Mouse (Mus musculus): ENCODE data around the gene Vmn2r108. TPM values are rescaled to one million over a fixed set of nuclear protein-coding genes. Genes with fewer than 3 reads are reported as not detected.
"Not testable (repeated sequence)": the region's sequence is repeated elsewhere in the genome, so short reads cannot be mapped to it uniquely, and the experiment has no call there.

Gene Vmn2r108
- polyA plus RNA-seq (2014; fragmentation: Nextera tagmentation; extraction: Ambion mirVana) = not detected in 2 replicates

GRCm38 (mm10) chr17:20481231-20481630, at the start of gene Vmn2r108:
Gene Vmn2r108 (minus strand): TSS chr17:20481331.
- Histone ChIP-seq H3K9me3 (ENCODE audit: control insufficient read depth, low read length) (no peaks in the 10 kb centered on the region), H3K4me1 (replicated peaks; ENCODE audit: control insufficient read depth, insufficient read depth, low read length) (no peaks in the 10 kb centered on the region), H3K27ac (ENCODE audit: low read depth, low read length) (no peak within 1 kb of the TSS), H3K4me2 (replicated peaks; ENCODE audit: low read depth, low read length) (no peak within 1 kb of the TSS), H3K4me3 (ENCODE audit: low read depth, low read length) (no peak within 1 kb of the TSS), H3K36me3 (ENCODE audit: control insufficient read depth, insufficient read depth, low read length) (no peaks in the 10 kb centered on the region), H3K9ac (ENCODE audit: low read depth, low read length) (no peak within 1 kb of the TSS), H3K27me3 (ENCODE audit: control insufficient read depth, insufficient read depth, low read length) (no peaks in the 10 kb centered on the region)
- ATAC-seq (ENCODE audit: low FRiP score) = no peak
- no peak for DNase-seq (ENCODE audit: low spot score)

DNA sequence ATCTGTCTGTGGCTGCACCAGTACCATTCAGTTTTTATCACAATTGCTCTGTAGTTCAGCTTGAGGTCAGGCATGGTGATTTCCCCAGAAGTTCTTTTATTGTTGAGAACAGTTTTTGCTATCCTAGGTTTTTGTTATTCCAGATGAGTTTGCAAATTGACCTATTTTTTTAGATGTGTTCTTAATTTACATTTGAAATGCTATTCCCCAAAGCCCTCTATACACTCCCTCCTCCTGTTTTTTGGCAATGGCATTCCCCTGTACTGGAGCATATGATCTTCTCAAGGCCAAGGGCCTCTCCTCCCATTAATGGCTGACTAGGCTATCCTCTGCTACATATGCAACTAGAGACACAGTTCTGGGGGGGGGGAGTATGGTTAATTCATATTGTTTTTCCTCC, 27.1 kb upstream of the Vmn2r108 start:
- H3K4me1 ChIP-seq (replicated peaks; ENCODE audit: control insufficient read depth, insufficient read depth, low read length); H3K36me3 ChIP-seq (ENCODE audit: control insufficient read depth, insufficient read depth, low read length); H3K4me3 ChIP-seq (ENCODE audit: low read depth, low read length); H3K4me2 ChIP-seq (replicated peaks; ENCODE audit: low read depth, low read length); H3K27ac ChIP-seq (ENCODE audit: low read depth, low read length); H3K9ac ChIP-seq (ENCODE audit: low read depth, low read length); ATAC-seq (ENCODE audit: low FRiP score); H3K9me3 ChIP-seq (ENCODE audit: control insufficient read depth, low read length); H3K27me3 ChIP-seq (ENCODE audit: control insufficient read depth, insufficient read depth, low read length); DNase-seq (ENCODE audit: low spot score): not testable (repeated sequence)

- H3K36me3 ChIP-seq (ENCODE audit: control insufficient read depth, insufficient read depth, low read length) = no peaks in the 10 kb centered on the region
- H3K4me1 ChIP-seq (replicated peaks; ENCODE audit: control insufficient read depth, insufficient read depth, low read length) = no peaks in the 10 kb centered on the region
- ATAC-seq (ENCODE audit: low FRiP score) = no peak
- no peak within 1 kb of the TSS for H3K9ac ChIP-seq (ENCODE audit: low read depth, low read length)
- no peaks in the 10 kb centered on the region for H3K27me3 ChIP-seq (ENCODE audit: control insufficient read depth, insufficient read depth, low read length)
- no peak within 1 kb of the TSS for H3K4me3 ChIP-seq (ENCODE audit: low read depth, low read length)
- DNase-seq (ENCODE audit: low spot score) = no peak
- H3K4me2 ChIP-seq (replicated peaks; ENCODE audit: low read depth, low read length) = no peak within 1 kb of the TSS
- H3K9me3 ChIP-seq (ENCODE audit: control insufficient read depth, low read length) = no peaks in the 10 kb centered on the region
- no peak within 1 kb of the TSS for H3K27ac ChIP-seq (ENCODE audit: low read depth, low read length)
These were observed 16.7 kb upstream of the Vmn2r108 start, which contains the start of gene Vmn1r225 for GRCm38 (mm10) chr17:20497858-20498257. Gene Vmn1r225 (plus strand): TSS chr17:20498158.

GRCm38 (mm10) chr17:20473311-20473710, 7.8 kb downstream of the Vmn2r108 start:
- peak; percentile 17 for DNase-seq (ENCODE audit: low spot score)
- Histone ChIP-seq H3K27me3 (ENCODE audit: control insufficient read depth, insufficient read depth, low read length) (no peaks in the 10 kb centered on the region), H3K36me3 (ENCODE audit: control insufficient read depth, insufficient read depth, low read length) (no peaks in the 10 kb centered on the region), H3K4me3 (ENCODE audit: low read depth, low read length) (no peak overlapping the region), H3K9me3 (ENCODE audit: control insufficient read depth, low read length) (no peaks in the 10 kb centered on the region), H3K27ac (ENCODE audit: low read depth, low read length) (no peak overlapping the region), H3K9ac (ENCODE audit: low read depth, low read length) (no peak overlapping the region), H3K4me2 (replicated peaks; ENCODE audit: low read depth, low read length) (no peak overlapping the region), H3K4me1 (replicated peaks; ENCODE audit: control insufficient read depth, insufficient read depth, low read length) (no peaks in the 10 kb centered on the region)
- no peak for ATAC-seq (ENCODE audit: low FRiP score)
- 78% methylated on average over 3 of the region's 3 CpGs for WGBS

GRCm38 (mm10) chr17:20439263-20439662, 41.9 kb downstream of the Vmn2r108 start:
- Histone ChIP-seq H3K27ac (ENCODE audit: low read depth, low read length) (no peak overlapping the region), H3K4me2 (replicated peaks; ENCODE audit: low read depth, low read length) (no peak overlapping the region), H3K27me3 (ENCODE audit: control insufficient read depth, insufficient read depth, low read length) (no peaks in the 10 kb centered on the region), H3K36me3 (ENCODE audit: control insufficient read depth, insufficient read depth, low read length) (no peaks in the 10 kb centered on the region), H3K4me3 (ENCODE audit: low read depth, low read length) (no peak overlapping the region), H3K9me3 (ENCODE audit: control insufficient read depth, low read length) (no peaks in the 10 kb centered on the region), H3K4me1 (replicated peaks; ENCODE audit: control insufficient read depth, insufficient read depth, low read length) (no peaks in the 10 kb centered on the region), H3K9ac (ENCODE audit: low read depth, low read length) (no peak overlapping the region)
- DNase-seq (ENCODE audit: low spot score) (no peak), ATAC-seq (ENCODE audit: low FRiP score) (no peak)

- Histone ChIP-seq H3K27ac (ENCODE audit: low read depth, low read length) (no peak within 1 kb of the TSS), H3K9ac (ENCODE audit: low read depth, low read length) (no peak within 1 kb of the TSS), H3K9me3 (ENCODE audit: control insufficient read depth, low read length) (no peaks in the 10 kb centered on the region), H3K4me2 (replicated peaks; ENCODE audit: low read depth, low read length) (no peak within 1 kb of the TSS), H3K4me1 (replicated peaks; ENCODE audit: control insufficient read depth, insufficient read depth, low read length) (no peaks in the 10 kb centered on the region), H3K4me3 (ENCODE audit: low read depth, low read length) (no peak within 1 kb of the TSS), H3K36me3 (ENCODE audit: control insufficient read depth, insufficient read depth, low read length) (no peaks in the 10 kb centered on the region), H3K27me3 (ENCODE audit: control insufficient read depth, insufficient read depth, low read length) (no peaks in the 10 kb centered on the region)
- no peak for ATAC-seq (ENCODE audit: low FRiP score)
- 39% methylated on average over 1 of the region's 1 CpGs for WGBS
- DNase-seq (ENCODE audit: low spot score) = no peak
These were observed 67.3 kb downstream of the Vmn2r108 start, which contains the start of gene Vmn1r224 for GRCm38 (mm10) chr17:20413846-20414245. Gene Vmn1r224 (plus strand): TSS chr17:20414146.

Other genes starting within 250 kb of the Vmn2r108 start
- gene Vmn2r105, start 246.3 kb downstream of the Vmn2r108 start, polyA plus RNA-seq (2014; fragmentation: Nextera tagmentation; extraction: Ambion mirVana) = not detected in 2 replicates
- not detected in 2 replicates for gene Vmn2r106, start 195.8 kb downstream of the Vmn2r108 start, polyA plus RNA-seq (2014; fragmentation: Nextera tagmentation; extraction: Ambion mirVana)
- gene Vmn2r107, start 136.1 kb downstream of the Vmn2r108 start, polyA plus RNA-seq (2014; fragmentation: Nextera tagmentation; extraction: Ambion mirVana) = not detected in 2 replicates
- not detected in 2 replicates for gene Vmn1r224, start 67.2 kb downstream of the Vmn2r108 start, polyA plus RNA-seq (2014; fragmentation: Nextera tagmentation; extraction: Ambion mirVana)
- gene Vmn1r225, start 16.8 kb upstream of the Vmn2r108 start, polyA plus RNA-seq (2014; fragmentation: Nextera tagmentation; extraction: Ambion mirVana) = not detected in 2 replicates
- gene Vmn2r109, start 83.4 kb upstream of the Vmn2r108 start, polyA plus RNA-seq (2014; fragmentation: Nextera tagmentation; extraction: Ambion mirVana) = not detected in 2 replicates
- gene Vmn2r110, start 115.1 kb upstream of the Vmn2r108 start, polyA plus RNA-seq (2014; fragmentation: Nextera tagmentation; extraction: Ambion mirVana) = 0.06 TPM in 1 of 2 replicates, not detected in the other
- gene Fpr-rs3, start 143.5 kb upstream of the Vmn2r108 start, polyA plus RNA-seq (2014; fragmentation: Nextera tagmentation; extraction: Ambion mirVana) = not detected in 2 replicates
- not detected in 2 replicates for gene Vmn1r226, start 201.5 kb upstream of the Vmn2r108 start, polyA plus RNA-seq (2014; fragmentation: Nextera tagmentation; extraction: Ambion mirVana)
- not detected in 2 replicates for gene Vmn1r227, start 248.5 kb upstream of the Vmn2r108 start, polyA plus RNA-seq (2014; fragmentation: Nextera tagmentation; extraction: Ambion mirVana)

All from hindbrain, embryonic 11.5 days (tissue).